Mouse (Mus musculus): Measurements from ENCODE around the gene Tsr2. TPM values are rescaled to one million over a fixed set of nuclear protein-coding genes. Genes with fewer than 3 reads are reported as not detected.

Gene Tsr2
- 13.7 TPM for polyA plus RNA-seq (2012; fragmentation: generic; extraction: Trizol)

- Histone ChIP-seq H3K4me3 (peak within 1 kb of the TSS; percentile 48), H3ac (ENCODE audit: control insufficient read depth, insufficient read length) (peak within 1 kb of the TSS; percentile 5), H3K27me3 (ENCODE audit: control insufficient read depth, insufficient read depth, insufficient read length) (no peaks in the 10 kb centered on the region), H3K36me3 (ENCODE audit: control insufficient read depth, insufficient read depth) (no peaks in the 10 kb centered on the region), H3K79me2 (ENCODE audit: control insufficient read depth, insufficient read depth) (peaks cover 19% of the 10 kb centered on the region), H3K4me2 (ENCODE audit: low read depth) (peak within 1 kb of the TSS; percentile 71)
- TF ChIP-seq CEBPB (IDR thresholded peaks at IDR 0.05; ENCODE audit: insufficient read depth, poor library complexity, severe bottlenecking) (no peak), REST (IDR thresholded peaks at IDR 0.05; ENCODE audit: insufficient read depth, insufficient read length) (no peak), TCF12 (IDR thresholded peaks at IDR 0.05; ENCODE audit: insufficient read depth, poor library complexity, severe bottlenecking) (no peak), SRF (IDR thresholded peaks at IDR 0.05; ENCODE audit: control insufficient read depth, insufficient read length, low read depth) (no peak), USF1 (IDR thresholded peaks at IDR 0.05; ENCODE audit: low read depth) (peak; percentile 96), MYOD1 (IDR thresholded peaks at IDR 0.05; ENCODE audit: control insufficient read depth in 1 of 3, insufficient read length in 2 of 3, low read depth in 2 of 3) (no peak), POLR2A (IDR thresholded peaks at IDR 0.05; ENCODE audit: insufficient read length, low read depth) (peak; percentile 67), MAX (IDR thresholded peaks at IDR 0.05; ENCODE audit: low read depth) (no peak), MYOG (IDR thresholded peaks at IDR 0.05; ENCODE audit: control insufficient read depth in 1 of 3, insufficient read depth in 1 of 3, insufficient read length in 2 of 3, low read depth in 2 of 3) (no peak), TCF3 (IDR thresholded peaks at IDR 0.05; ENCODE audit: insufficient read length, low read depth) (no peak), E2F4 (IDR thresholded peaks at IDR 0.05; ENCODE audit: insufficient read depth) (peak; percentile 56), POLR2AphosphoS2 (IDR thresholded peaks at IDR 0.05; ENCODE audit: insufficient read length, low read depth) (peak; percentile 54)
Observed at GRCm38 (mm10) chrX:151096171-151097058, at the start of gene Tsr2. Tsr2 (minus strand) TSS chrX:151096543.

- no peaks in the 10 kb centered on the region for H3K36me3 ChIP-seq (ENCODE audit: control insufficient read depth, insufficient read depth)
- no peaks in the 10 kb centered on the region for H3K27me3 ChIP-seq (ENCODE audit: control insufficient read depth, insufficient read depth, insufficient read length)
- no peaks in the 10 kb centered on the region for H3K79me2 ChIP-seq (ENCODE audit: control insufficient read depth, insufficient read depth)
- H3ac ChIP-seq (ENCODE audit: control insufficient read depth, insufficient read length): no peak overlapping the region
- no peak overlapping the region for H3K4me3 ChIP-seq
- no peak overlapping the region for H3K4me2 ChIP-seq (ENCODE audit: low read depth)
- TF ChIP-seq CEBPB (IDR thresholded peaks at IDR 0.05; ENCODE audit: insufficient read depth, poor library complexity, severe bottlenecking) (no peak), SRF (IDR thresholded peaks at IDR 0.05; ENCODE audit: control insufficient read depth, insufficient read length, low read depth) (no peak), POLR2A (IDR thresholded peaks at IDR 0.05; ENCODE audit: insufficient read length, low read depth) (no peak), MYOD1 (IDR thresholded peaks at IDR 0.05; ENCODE audit: control insufficient read depth in 1 of 3, insufficient read length in 2 of 3, low read depth in 2 of 3) (no peak), POLR2AphosphoS2 (IDR thresholded peaks at IDR 0.05; ENCODE audit: insufficient read length, low read depth) (no peak), REST (IDR thresholded peaks at IDR 0.05; ENCODE audit: insufficient read depth, insufficient read length) (no peak), USF1 (IDR thresholded peaks at IDR 0.05; ENCODE audit: low read depth) (no peak), TCF12 (IDR thresholded peaks at IDR 0.05; ENCODE audit: insufficient read depth, poor library complexity, severe bottlenecking) (no peak), MYOG (IDR thresholded peaks at IDR 0.05; ENCODE audit: control insufficient read depth in 1 of 3, insufficient read depth in 1 of 3, insufficient read length in 2 of 3, low read depth in 2 of 3) (no peak), E2F4 (IDR thresholded peaks at IDR 0.05; ENCODE audit: insufficient read depth) (no peak), TCF3 (IDR thresholded peaks at IDR 0.05; ENCODE audit: insufficient read length, low read depth) (no peak), MAX (IDR thresholded peaks at IDR 0.05; ENCODE audit: low read depth) (no peak)
Observed at GRCm38 (mm10) chrX:151132785-151133184, 36.4 kb upstream of the Tsr2 start.

GRCm38 (mm10) chrX:151130493-151130892, 34.1 kb upstream of the Tsr2 start:
- TF ChIP-seq REST (IDR thresholded peaks at IDR 0.05; ENCODE audit: insufficient read depth, insufficient read length) (no peak), MYOG (IDR thresholded peaks at IDR 0.05; ENCODE audit: control insufficient read depth in 1 of 3, insufficient read depth in 1 of 3, insufficient read length in 2 of 3, low read depth in 2 of 3) (no peak), CEBPB (IDR thresholded peaks at IDR 0.05; ENCODE audit: insufficient read depth, poor library complexity, severe bottlenecking) (no peak)
- Histone ChIP-seq H3K27me3 (ENCODE audit: control insufficient read depth, insufficient read depth, insufficient read length) (no peaks in the 10 kb centered on the region), H3K36me3 (ENCODE audit: control insufficient read depth, insufficient read depth) (no peaks in the 10 kb centered on the region), H3K4me2 (ENCODE audit: low read depth) (no peak overlapping the region), H3K79me2 (ENCODE audit: control insufficient read depth, insufficient read depth) (no peaks in the 10 kb centered on the region), H3K4me3 (no peak overlapping the region), H3ac (ENCODE audit: control insufficient read depth, insufficient read length) (no peak overlapping the region)

- Histone ChIP-seq H3K27me3 (ENCODE audit: control insufficient read depth, insufficient read depth, insufficient read length) (no peaks in the 10 kb centered on the region), H3K4me3 (no peak overlapping the region), H3K36me3 (ENCODE audit: control insufficient read depth, insufficient read depth) (no peaks in the 10 kb centered on the region), H3K79me2 (ENCODE audit: control insufficient read depth, insufficient read depth) (no peaks in the 10 kb centered on the region), H3ac (ENCODE audit: control insufficient read depth, insufficient read length) (no peak overlapping the region), H3K4me2 (ENCODE audit: low read depth) (no peak overlapping the region)
- no peak for TF ChIP-seq POLR2A (IDR thresholded peaks at IDR 0.05; ENCODE audit: insufficient read length, low read depth)
- TF ChIP-seq USF1 (IDR thresholded peaks at IDR 0.05; ENCODE audit: low read depth): no peak
- TF ChIP-seq POLR2AphosphoS2 (IDR thresholded peaks at IDR 0.05; ENCODE audit: insufficient read length, low read depth): no peak
- no peak for TF ChIP-seq CEBPB (IDR thresholded peaks at IDR 0.05; ENCODE audit: insufficient read depth, poor library complexity, severe bottlenecking)
- TF ChIP-seq TCF12 (IDR thresholded peaks at IDR 0.05; ENCODE audit: insufficient read depth, poor library complexity, severe bottlenecking): no peak
- TF ChIP-seq MYOG (IDR thresholded peaks at IDR 0.05; ENCODE audit: control insufficient read depth in 1 of 3, insufficient read depth in 1 of 3, insufficient read length in 2 of 3, low read depth in 2 of 3): no peak
- TF ChIP-seq MAX (IDR thresholded peaks at IDR 0.05; ENCODE audit: low read depth): no peak
- TF ChIP-seq SRF (IDR thresholded peaks at IDR 0.05; ENCODE audit: control insufficient read depth, insufficient read length, low read depth): no peak
- no peak for TF ChIP-seq MYOD1 (IDR thresholded peaks at IDR 0.05; ENCODE audit: control insufficient read depth in 1 of 3, insufficient read length in 2 of 3, low read depth in 2 of 3)
- TF ChIP-seq E2F4 (IDR thresholded peaks at IDR 0.05; ENCODE audit: insufficient read depth): no peak
- TF ChIP-seq TCF3 (IDR thresholded peaks at IDR 0.05; ENCODE audit: insufficient read length, low read depth): no peak
Observed at GRCm38 (mm10) chrX:151123933-151124332, 27.6 kb upstream of the Tsr2 start.
